Mouse (Mus musculus): Measurements from ENCODE around the gene Itga7.

DNA sequence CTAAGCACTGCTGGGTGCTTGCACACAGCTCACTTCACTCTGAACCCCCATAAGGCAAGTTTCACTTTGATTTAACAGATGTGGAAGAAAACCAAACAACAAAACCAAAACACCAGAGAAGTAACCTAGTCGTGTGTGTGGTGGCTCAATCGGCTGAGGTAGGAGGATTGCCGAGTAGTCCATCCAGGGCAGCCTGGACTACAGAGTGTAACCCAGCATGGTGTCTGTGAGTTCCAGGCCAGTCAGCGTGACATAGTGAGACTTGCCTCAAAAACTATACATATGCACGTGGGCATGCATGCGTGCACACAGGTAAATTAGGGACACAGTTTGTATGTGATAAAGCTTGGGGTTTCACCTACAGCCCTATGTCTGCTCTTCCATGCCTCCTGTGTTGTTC lies 16.2 kb upstream of the Itga7 start:
- TF ChIP-seq CTCF (IDR thresholded peaks at IDR 0.05; ENCODE audit: borderline replicate concordance, control insufficient read depth, extremely low read depth, insufficient read depth, low read length, poor library complexity): no peak
- TF ChIP-seq POLR2A (IDR thresholded peaks at IDR 0.05; ENCODE audit: control insufficient read depth, extremely low read depth, insufficient read depth, low read length, poor library complexity): no peak
